Mouse (Mus musculus) gastrocnemius, adult 8-10 months (tissue): ENCODE data around the gene Psme1. TPM values are rescaled to one million over a fixed set of nuclear protein-coding genes. Genes with fewer than 3 reads are reported as not detected.

ENCODE experiments used
- DNase-seq, 2 experiments: peaks; one replicate each; pipeline ENCODE4 v3.0.0; 2022; ENCODE audit warnings: low spot score in 2 of 2
- total RNA-seq, 4 experiments: library from RNA; stranded (reverse); gene quantifications; 2 replicates each; pipeline ENCODE4 v1.2.4; 2022

Gene Psme1
- total RNA-seq, 4 experiments from 2014 or later, result 63.4 to 78.7 (median 78.0) TPM

GRCm38 (mm10) chr14:55570588-55570987 is 7.3 kb upstream of the Psme1 start:
- DNase-seq, result no peak

- DNase-seq, result no peak
Measured at GRCm38 (mm10) chr14:55571760-55572159, 6.2 kb upstream of the Psme1 start.

DNA sequence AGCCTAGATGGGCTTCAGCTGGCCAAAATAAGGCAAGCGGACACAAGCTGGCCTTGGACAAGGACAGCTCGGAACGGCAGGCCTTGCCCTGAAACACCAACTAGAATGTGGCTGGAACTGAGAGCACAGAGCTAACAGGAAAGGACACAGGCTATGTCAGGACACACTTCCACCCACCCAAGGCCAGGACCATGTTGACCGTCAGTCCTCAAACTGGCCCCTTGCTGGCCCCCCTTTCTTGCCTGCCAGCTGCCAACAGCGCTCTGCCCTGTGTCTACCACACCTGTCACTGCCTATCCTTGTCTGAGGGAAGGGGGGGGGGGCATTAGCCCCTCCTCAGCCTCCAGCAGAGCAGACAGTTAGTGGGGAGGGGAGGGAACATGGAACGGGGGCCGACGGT is 2.6 kb upstream of the Psme1 start, which contains the start of gene Fitm1:
TSS of gene Fitm1 (plus strand) at position 316 of the 400 bp plus-strand sequence.
- peak; percentile 61 to 83 for DNase-seq

GRCm38 (mm10) chr14:55575711-55576110 is 2.2 kb upstream of the Psme1 start:
- DNase-seq, result no peak

DNA sequence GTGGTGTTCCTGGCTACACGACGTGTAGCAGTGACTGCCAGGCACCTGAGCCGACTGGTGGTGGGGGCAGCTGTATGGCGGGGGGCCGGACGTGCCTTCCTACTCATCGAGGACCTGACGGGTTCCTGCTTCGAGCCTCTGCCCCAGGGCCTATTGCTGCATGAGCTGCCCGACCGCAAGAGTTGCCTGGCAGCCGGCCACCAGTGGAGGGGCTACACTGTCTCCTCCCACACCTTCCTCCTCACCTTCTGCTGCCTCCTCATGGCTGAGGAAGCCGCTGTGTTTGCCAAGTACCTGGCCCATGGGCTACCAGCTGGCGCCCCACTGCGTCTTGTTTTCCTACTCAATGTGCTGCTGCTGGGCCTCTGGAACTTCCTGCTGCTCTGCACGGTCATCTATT is 1.5 kb upstream of the Psme1 start:
- DNase-seq, result peak; percentile 30 to 57

- peak; percentile 59 to 80 for DNase-seq
Measured at GRCm38 (mm10) chr14:55578668-55579269, 846 bp downstream of the Psme1 start.

- no peak for DNase-seq
Measured at GRCm38 (mm10) chr14:55579511-55580496, 1.9 kb downstream of the Psme1 start.

DNA sequence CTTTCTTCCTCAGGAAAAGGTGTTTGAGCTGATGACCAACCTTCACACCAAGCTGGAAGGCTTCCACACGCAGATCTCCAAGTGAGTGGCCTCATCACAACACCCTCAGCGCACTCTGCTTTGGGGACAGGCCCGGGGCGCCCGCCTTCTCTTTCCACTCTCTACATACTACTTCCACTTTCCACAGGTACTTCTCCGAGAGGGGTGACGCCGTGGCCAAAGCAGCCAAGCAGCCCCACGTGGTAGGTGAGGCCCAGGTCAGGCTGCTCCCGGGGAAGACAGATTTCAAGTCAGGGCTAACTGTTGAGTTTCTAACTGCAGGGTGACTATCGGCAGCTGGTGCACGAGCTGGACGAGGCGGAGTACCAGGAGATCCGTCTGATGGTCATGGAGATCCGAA is 2.8 kb downstream of the Psme1 start:
- DNase-seq, result no peak

DNA sequence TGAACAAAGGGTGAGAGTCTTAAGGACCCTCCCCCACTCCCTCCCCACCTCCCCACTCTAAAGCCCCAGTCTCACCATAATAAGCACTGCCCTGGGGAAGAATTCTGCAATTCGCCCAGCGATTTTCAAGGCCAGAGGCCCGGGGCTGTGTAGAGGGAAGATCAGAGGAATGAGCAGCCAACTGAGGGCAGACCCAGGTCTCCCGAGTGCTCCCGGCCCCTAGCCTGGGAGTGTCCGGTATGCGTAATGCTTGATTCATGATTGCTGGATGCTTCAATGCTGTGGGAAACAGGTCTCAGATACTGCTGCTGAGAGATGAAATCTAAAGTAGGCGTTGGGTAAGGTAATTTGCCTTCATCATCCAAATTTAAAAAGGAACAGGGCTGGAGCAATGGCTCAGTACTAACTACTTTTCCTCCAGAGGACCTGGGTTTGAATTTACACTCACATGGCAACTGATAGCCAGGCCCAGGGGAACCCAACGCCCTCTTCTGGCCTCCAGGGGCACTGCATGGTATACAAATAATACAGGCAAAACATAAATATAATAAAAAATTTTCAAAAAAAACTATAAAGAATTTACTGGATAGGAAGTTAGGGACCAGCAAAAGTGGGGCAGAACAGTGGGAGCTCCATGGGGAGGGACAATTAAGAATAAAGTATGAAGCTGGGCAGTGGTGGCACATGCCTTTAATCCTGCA is 4.2 kb downstream of the Psme1 start:
- DNase-seq, result no peak

DNA sequence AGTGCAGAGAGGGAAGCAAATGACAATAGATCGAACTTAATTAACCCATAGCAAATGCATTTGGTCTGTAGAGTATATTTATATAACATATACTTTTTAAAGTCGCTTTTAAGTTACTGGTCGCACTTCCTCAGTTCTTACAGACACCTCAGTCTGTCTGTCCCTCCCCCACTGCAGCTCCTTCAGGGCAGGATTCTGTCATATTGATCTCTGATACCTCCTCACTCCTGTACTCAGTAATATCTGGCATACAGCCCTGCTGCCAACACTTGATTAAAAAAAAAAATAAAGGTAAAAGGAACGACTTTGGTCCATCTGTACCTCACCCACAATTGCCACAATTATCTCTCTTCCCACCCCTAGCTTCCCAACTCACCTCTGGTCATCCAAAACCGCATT is 6.4 kb downstream of the Psme1 start:
- DNase-seq, result no peak

DNA sequence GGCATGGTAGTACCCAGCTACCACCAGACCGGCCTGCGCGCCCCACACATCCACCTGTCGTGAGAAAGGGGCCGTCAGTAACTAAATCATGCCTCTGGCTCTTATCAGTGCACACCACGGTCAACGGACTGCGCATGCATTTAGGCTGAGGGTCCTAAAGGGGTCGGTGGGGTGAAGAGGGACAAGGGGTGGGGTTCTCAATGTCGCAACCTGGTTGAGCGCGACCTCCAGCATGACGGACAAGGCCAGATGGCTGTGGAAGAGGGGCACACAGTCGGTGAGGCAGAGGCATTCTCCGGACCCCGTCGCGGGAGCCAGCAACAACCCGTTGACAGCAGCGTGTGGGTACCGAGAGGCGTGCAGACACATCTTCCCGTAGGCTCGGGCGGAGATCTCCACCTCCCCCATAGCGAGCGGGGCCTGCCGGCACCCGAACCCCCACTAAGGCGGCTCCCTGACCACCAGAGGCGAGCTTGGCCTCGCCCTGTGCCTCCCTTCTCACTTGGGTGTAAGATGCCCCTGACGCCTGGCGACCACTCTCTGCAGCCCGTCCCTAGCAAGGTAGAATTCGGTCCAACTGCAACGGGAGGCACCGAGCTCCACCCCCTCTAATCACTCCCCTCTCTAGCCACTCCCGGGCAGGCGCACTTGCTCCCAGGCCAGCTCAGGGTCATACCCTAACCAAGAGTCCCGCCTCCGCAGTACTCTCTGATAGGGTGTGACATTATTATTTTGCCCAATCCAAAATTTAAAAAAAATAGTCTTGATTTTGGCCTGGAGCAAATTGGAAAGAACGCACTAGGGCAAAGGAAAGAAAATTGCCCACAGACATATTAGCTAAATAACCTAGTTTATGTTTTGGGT is 7.0 kb downstream of the Psme1 start, which contains the start of gene Emc9:
TSS of gene Emc9 (minus strand) at position 601 of the 864 bp plus-strand sequence.
- DNase-seq, result peak; percentile 70 to 79

DNA sequence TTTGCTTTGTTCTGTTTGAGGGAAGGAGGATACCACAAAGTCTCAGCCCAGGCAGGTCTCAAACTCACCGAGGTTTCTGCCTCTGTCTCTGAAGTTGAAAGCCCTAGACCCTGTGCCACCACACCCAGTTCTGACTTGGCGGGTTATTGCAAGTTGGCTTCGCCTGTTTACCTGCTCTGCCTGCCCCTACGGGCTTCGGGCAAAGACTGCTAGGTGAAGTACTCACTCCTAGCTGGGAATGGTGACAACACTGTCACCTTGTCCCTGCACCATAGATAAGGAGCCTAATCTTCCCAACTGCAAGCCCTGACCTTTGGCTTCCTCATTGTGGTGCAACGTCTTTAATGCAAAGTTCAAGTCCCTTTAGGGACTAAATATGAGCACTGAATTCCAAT is 7.6 kb downstream of the Psme1 start:
- DNase-seq, result no peak

GRCm38 (mm10) chr14:55586149-55586548 is 8.2 kb downstream of the Psme1 start:
- no peak for DNase-seq

DNA sequence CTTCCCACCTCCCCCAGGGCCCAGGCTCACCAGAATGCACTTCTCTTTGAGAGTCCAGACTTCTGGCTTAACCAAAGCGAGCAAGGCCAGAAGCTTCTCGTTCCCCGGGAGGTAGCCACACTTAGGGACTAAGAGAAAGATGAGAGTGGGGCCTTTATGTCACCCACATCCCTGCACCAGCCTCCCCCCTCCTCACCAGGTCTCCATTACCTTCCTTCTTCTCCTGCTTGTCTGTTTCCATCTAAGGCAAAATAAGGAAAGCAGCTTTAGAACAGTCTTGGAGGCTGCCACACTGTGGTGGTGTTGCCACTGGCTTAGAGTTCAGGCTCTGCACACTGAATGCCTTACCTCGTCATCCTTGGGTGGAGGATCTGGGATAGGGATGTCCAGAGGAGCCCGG is 11.3 kb downstream of the Psme1 start:
- no peak for DNase-seq

- DNase-seq, result no peak
Measured at GRCm38 (mm10) chr14:55589771-55590448, 12.0 kb downstream of the Psme1 start.

DNA sequence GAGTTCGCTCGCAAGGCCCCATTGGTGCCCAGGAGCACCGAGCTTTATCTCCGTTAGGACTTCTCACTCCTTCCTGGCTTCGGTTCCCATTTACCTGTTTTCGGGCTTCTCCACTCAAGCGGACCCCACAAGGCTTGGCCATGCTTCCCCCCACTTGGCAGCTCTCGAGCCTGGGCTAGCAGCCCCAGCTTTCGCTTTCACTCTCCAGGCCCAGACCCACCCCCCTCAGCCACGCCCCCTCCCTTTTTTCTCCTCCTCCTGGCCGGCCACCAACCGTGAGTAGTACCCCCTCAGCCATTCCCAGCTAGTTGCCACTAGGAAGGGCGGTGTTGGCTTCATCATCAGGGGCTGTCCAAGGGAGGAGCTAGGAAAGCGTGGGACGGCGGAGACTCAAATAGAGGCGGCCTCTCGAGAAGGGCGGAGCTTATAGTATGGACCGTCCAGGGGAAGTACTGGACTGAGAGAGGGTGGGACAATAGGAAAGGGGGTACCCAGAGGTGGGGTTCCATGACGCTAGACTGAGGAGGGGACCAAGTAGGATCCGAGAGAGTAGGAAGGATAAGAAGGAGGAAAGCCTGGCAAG is 12.9 kb downstream of the Psme1 start, which contains the start of gene Psme2:
TSS of gene Psme2 (minus strand) at position 366 of the 583 bp plus-strand sequence.
- peak; percentile 89 to 94 for DNase-seq

DNA sequence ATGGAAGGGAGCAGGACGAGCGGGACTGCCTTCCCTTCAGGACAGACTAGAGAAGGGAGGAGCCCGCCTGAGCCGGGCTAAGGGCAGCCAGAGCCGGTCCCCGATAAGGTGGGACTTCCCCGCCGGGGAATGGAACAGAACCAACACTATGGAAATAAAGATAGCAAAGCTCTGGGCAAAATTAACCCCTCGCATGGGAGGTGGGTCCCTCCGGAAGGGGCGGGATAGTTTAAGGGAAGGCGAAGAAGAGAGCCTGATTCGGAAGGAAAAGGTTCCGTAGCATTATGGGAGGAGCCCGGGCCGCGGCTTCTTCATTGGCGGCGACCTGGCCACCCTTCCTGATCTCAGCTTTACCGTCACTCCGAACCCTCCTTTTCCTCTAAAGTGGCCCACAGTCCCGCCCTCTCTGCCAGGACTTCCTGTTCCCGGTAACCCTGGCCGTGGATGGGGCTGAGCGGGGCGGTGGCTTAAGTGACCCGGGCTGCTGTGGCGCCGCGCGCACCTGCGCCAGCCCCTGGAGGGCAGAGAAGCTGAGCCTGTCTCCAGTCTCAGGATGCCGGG is 13.5 kb downstream of the Psme1 start, which contains the start of gene Rnf31:
TSS of gene Rnf31 (plus strand) at position 378 of the 561 bp plus-strand sequence.
- DNase-seq, result peak; percentile 94 to 95

- no peak for DNase-seq
Measured at GRCm38 (mm10) chr14:55592226-55592625, 14.3 kb downstream of the Psme1 start.

- DNase-seq, result no peak
Measured at GRCm38 (mm10) chr14:55596036-55596690, 18.2 kb downstream of the Psme1 start.
